Comparison of ENCODE assay signal across 8 mouse cellular contexts in the genomic region with DNA sequence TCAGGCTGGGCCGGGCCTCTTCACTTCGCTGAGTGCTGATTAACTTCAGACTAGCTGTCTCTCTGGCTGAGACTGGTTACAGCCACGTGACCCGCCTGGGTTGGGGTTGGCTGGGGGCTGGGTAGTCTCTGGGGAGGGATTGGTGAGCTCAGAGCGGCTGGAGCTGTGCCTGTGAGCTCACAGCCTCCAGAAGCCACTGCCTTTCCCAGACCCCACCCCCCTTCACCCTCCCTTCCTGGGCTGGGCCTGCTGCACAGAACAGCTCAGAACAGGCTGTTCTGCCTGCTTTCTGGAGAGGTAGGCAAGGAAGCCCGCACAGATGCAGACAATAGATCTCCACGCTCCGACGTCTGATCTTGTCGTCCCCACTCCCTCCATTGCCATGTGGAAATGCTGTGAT. TPM values are rescaled to one million over a fixed set of nuclear protein-coding genes. Genes with fewer than 3 reads are reported as not detected.
DNase-seq lines count a peak whose midpoint lies in the region; ATAC-seq lines count a peak whose summit lies in the region.

No protein-coding gene starts in this region.

- H3K36me3 ChIP-seq in forebrain, embryonic 12.5 days (replicated peaks): no peaks in the 10 kb centered on the region
- H3K36me3 ChIP-seq in heart, embryonic 15.5 days: peaks cover 10% of the 10 kb centered on the region; the same call in 1 of the 2 replicates
- H3K36me3 ChIP-seq in liver, embryonic 12.5 days: no peaks in the 10 kb centered on the region

- ATAC-seq in forebrain, embryonic 12.5 days (ENCODE audit: low FRiP score): peak; percentile 98
- peak; percentile 97 for ATAC-seq in heart, embryonic 15.5 days (replicated peaks; ENCODE audit: insufficient number of reproducible peaks, insufficient read depth, low FRiP score, low read depth)
- ATAC-seq in liver, embryonic 12.5 days: peak; percentile 90

- WGBS in forebrain, embryonic 12.5 days: under 1% methylated on average over 10 of the region's 10 CpGs
- WGBS in heart, embryonic 15.5 days: 3% methylated on average over 10 of the region's 10 CpGs
- 7% methylated on average over 10 of the region's 10 CpGs for WGBS in liver, embryonic 12.5 days (ENCODE audit: insufficient replicate concordance)

- H3K27me3 ChIP-seq in forebrain, embryonic 12.5 days: peaks cover 2% of the 10 kb centered on the region; the same call in 1 of the 2 replicates
- H3K27me3 ChIP-seq in heart, embryonic 15.5 days: no peaks in the 10 kb centered on the region
- no peaks in the 10 kb centered on the region for H3K27me3 ChIP-seq in liver, embryonic 12.5 days (replicated peaks)

- H3K4me3 ChIP-seq in forebrain, embryonic 12.5 days (replicated peaks): 0 out of 2 replicates have a peak overlapping the region, but pooled peaks have one; percentile 5
- H3K4me3 ChIP-seq in heart, embryonic 15.5 days: peak overlapping the region; percentile 13; the same call in 1 of the 2 replicates
- no peak overlapping the region for H3K4me3 ChIP-seq in liver, embryonic 12.5 days

- H3K27ac ChIP-seq in forebrain, embryonic 12.5 days: peak overlapping the region; percentile 86
- peak overlapping the region; percentile 94 for H3K27ac ChIP-seq in heart, embryonic 15.5 days
- H3K27ac ChIP-seq in liver, embryonic 12.5 days: 0 out of 2 replicates have a peak overlapping the region, but pooled peaks have one; percentile 21

- peak overlapping the region; percentile 49 for H3K9ac ChIP-seq in forebrain, embryonic 12.5 days
- peak overlapping the region; percentile 35; the same call in 1 of the 2 replicates for H3K9ac ChIP-seq in heart, embryonic 15.5 days
- H3K9ac ChIP-seq in liver, embryonic 12.5 days: no peak overlapping the region

- peak; percentile 75 for DNase-seq in CD4-positive helper T cell, adult 2 months (ENCODE audit: low read depth, low spot score)
- peak; percentile 96 for DNase-seq in brain, adult 2 months (ENCODE audit: low read depth, low spot score)
- DNase-seq in kidney, postnatal 25 days: peak; percentile 95 to 99
- peak; percentile 85 for DNase-seq in neural tube, embryonic 10.5 days (ENCODE audit: extremely low spot score, low spot score)
- peak; percentile 78 to 82 for DNase-seq in thymus, adult 18-20 months

- H3K9me3 ChIP-seq in forebrain, embryonic 12.5 days: no peaks in the 10 kb centered on the region
- H3K9me3 ChIP-seq in heart, embryonic 15.5 days (replicated peaks): no peaks in the 10 kb centered on the region
- H3K9me3 ChIP-seq in liver, embryonic 12.5 days (replicated peaks): no peaks in the 10 kb centered on the region

- peak overlapping the region; percentile 40 for H3K4me2 ChIP-seq in forebrain, embryonic 12.5 days
- peak overlapping the region; percentile 54 for H3K4me2 ChIP-seq in heart, embryonic 15.5 days
- peak overlapping the region; percentile 29 for H3K4me2 ChIP-seq in liver, embryonic 12.5 days

- peaks cover 26% of the 10 kb centered on the region for H3K4me1 ChIP-seq in forebrain, embryonic 12.5 days
- H3K4me1 ChIP-seq in heart, embryonic 15.5 days (replicated peaks): peaks cover 84% of the 10 kb centered on the region
- peaks cover 20% of the 10 kb centered on the region for H3K4me1 ChIP-seq in liver, embryonic 12.5 days

RNA-seq across cellular contexts. Expression of gene P4ha2, which starts 13.0 kb away (rescaled TPM):
- polyA plus RNA-seq in forebrain, embryonic 12.5 days (2016; fragmentation: Nextera tagmentation; extraction: Ambion mirVana): 10.5 and 12.7 TPM in 2 replicates
- 46.0 and 54.6 TPM in 2 replicates for polyA plus RNA-seq in heart, embryonic 15.5 days (2015; fragmentation: Nextera tagmentation; extraction: Ambion mirVana)
- polyA plus RNA-seq in liver, embryonic 12.5 days (2016; fragmentation: Nextera tagmentation; extraction: Ambion mirVana): 9.9 and 10.3 TPM in 2 replicates

RNA-seq across cellular contexts. Expression of gene Pdlim4, which starts 44.1 kb away (rescaled TPM):
- 38.2 and 43.8 TPM in 2 replicates for polyA plus RNA-seq in forebrain, embryonic 12.5 days (2016; fragmentation: Nextera tagmentation; extraction: Ambion mirVana)
- polyA plus RNA-seq in heart, embryonic 15.5 days (2015; fragmentation: Nextera tagmentation; extraction: Ambion mirVana): 11.4 and 20.8 TPM in 2 replicates
- 4.4 and 4.9 TPM in 2 replicates for polyA plus RNA-seq in liver, embryonic 12.5 days (2016; fragmentation: Nextera tagmentation; extraction: Ambion mirVana)

Comparison
In these comparisons a context has a peak if more than half of its experiments do, and no peak if none do; other contexts are left out.
1. H3K27ac ChIP-seq: peak in every context shown above with its lines; median percentile 94 in heart, embryonic 15.5 days; 86 in forebrain, embryonic 12.5 days; 21 in liver, embryonic 12.5 days.